Mouse (Mus musculus) stomach, embryonic 16.5 days (tissue): Measurements from ENCODE around the gene Tbc1d10b. TPM values are rescaled to one million over a fixed set of nuclear protein-coding genes. Genes with fewer than 3 reads are reported as not detected.
A peak's percentile ranks its signal among the peaks of the same experiment; 100 is the strongest.
"Not testable (repeated sequence)": the region's sequence is repeated elsewhere in the genome, so short reads cannot be mapped to it uniquely, and the experiment has no call there.

Source experiments
- ATAC-seq: fragments of 200-750 bp; cut with Nextera tagmentation; 2 replicates; pipeline ENCODE4 v1.8.0; 2017; ENCODE audit warnings: moderate number of reproducible peaks, moderate TSS enrichment; ENCODE audit not compliant: insufficient read depth, low FRiP score
- H3K27ac ChIP-seq: fragments of 300-500 bp; sonication (generic); 2 replicates; pipeline ENCODE4 v1.5.1; 2014; ENCODE audit warnings: low read length
- H3K27me3 ChIP-seq: fragments of 300-500 bp; sonication (generic); 2 replicates; pipeline ENCODE4 v1.6.1; 2014; ENCODE audit warnings: low read length, control low read depth, mixed read lengths; ENCODE audit not compliant: control insufficient read depth, insufficient read depth
- H3K36me3 ChIP-seq: fragments of 300-500 bp; sonication (generic); 2 replicates; pipeline ENCODE4 v1.6.1; 2014; ENCODE audit warnings: low read length; ENCODE audit not compliant: control insufficient read depth, insufficient read depth
- H3K4me1 ChIP-seq: fragments of 300-500 bp; sonication (generic); 2 replicates; pipeline ENCODE4 v1.6.1; 2014; ENCODE audit warnings: low read length, control low read depth, mixed read lengths; ENCODE audit not compliant: control insufficient read depth, insufficient read depth
- H3K4me2 ChIP-seq: fragments of 300-500 bp; sonication (generic); 2 replicates; pipeline ENCODE4 v1.6.1; 2014; ENCODE audit warnings: low read depth, low read length, mixed read lengths
- H3K4me3 ChIP-seq: fragments of 300-500 bp; sonication (generic); replicated peaks from 2 replicates; pipeline ENCODE4 v1.5.1; 2014; ENCODE audit warnings: mild to moderate bottlenecking, low read length
- H3K9ac ChIP-seq: fragments of 300-500 bp; sonication (generic); 2 replicates; pipeline ENCODE4 v1.6.1; 2014; ENCODE audit warnings: low read length
- H3K9me3 ChIP-seq: fragments of 300-500 bp; sonication (generic); replicated peaks from 2 replicates; pipeline ENCODE4 v1.6.1; 2016; ENCODE audit warnings: low read length, control low read depth; ENCODE audit not compliant: control insufficient read depth
- WGBS: fragments of 180-500 bp; shearing (Covaris S2); extraction: QIAGEN DNeasy Blood & Tissue Kit; methylation state at CpG from one replicate; pipeline ENCODE4 v1.1.7; 2014; 5-methylcytosine and 5-hydroxymethylcytosine counted together
- polyA plus RNA-seq: library from polyadenylated mRNA; unstranded; fragments of >200 nt; fragmentation: Nextera tagmentation; extraction: Ambion mirVana; gene quantifications from 2 replicates; pipeline ENCODE4 v1.2.1, GENCODE M21; 2015

The Tbc1d10b gene
- 15.4 and 15.7 TPM in 2 replicates for polyA plus RNA-seq

GRCm38 (mm10) chr7:127208295-127208552 lies at the start of gene Tbc1d10b:
Gene Tbc1d10b, minus strand, starts transcription at chr7:127208468.
- H3K27me3 ChIP-seq = no peaks in the 10 kb centered on the region
- H3K4me1 ChIP-seq = peaks cover 14% of the 10 kb centered on the region
- under 1% methylated on average over 44 of the region's 44 CpGs for WGBS
- peak within 1 kb of the TSS; percentile 64 for H3K4me3 ChIP-seq
- no peak; the same call in none of the 2 replicates for ATAC-seq
- peak within 1 kb of the TSS; percentile 82 for H3K27ac ChIP-seq
- H3K9me3 ChIP-seq = no peaks in the 10 kb centered on the region
- peak within 1 kb of the TSS; percentile 82 for H3K9ac ChIP-seq
- no peaks in the 10 kb centered on the region for H3K36me3 ChIP-seq
- peak within 1 kb of the TSS; percentile 97 for H3K4me2 ChIP-seq

- Histone ChIP-seq H3K4me3 (no peak overlapping the region), H3K9ac (no peak overlapping the region), H3K4me1 (peaks cover 13% of the 10 kb centered on the region), H3K27ac (no peak overlapping the region), H3K36me3 (no peaks in the 10 kb centered on the region), H3K9me3 (no peaks in the 10 kb centered on the region), H3K27me3 (no peaks in the 10 kb centered on the region), H3K4me2 (no peak overlapping the region)
- no peak for ATAC-seq
- WGBS = 86% methylated on average over 5 of the region's 5 CpGs
Observed at GRCm38 (mm10) chr7:127256518-127256917, 48.2 kb upstream of the Tbc1d10b start.

- no peaks in the 10 kb centered on the region for H3K27me3 ChIP-seq
- H3K9me3 ChIP-seq = no peaks in the 10 kb centered on the region
- no peaks in the 10 kb centered on the region for H3K36me3 ChIP-seq
- no peak overlapping the region for H3K4me2 ChIP-seq
- no peak for ATAC-seq
- peaks cover 11% of the 10 kb centered on the region for H3K4me1 ChIP-seq
- WGBS = 82% methylated on average over 2 of the region's 2 CpGs
- H3K4me3 ChIP-seq = no peak overlapping the region
- H3K27ac ChIP-seq = no peak overlapping the region
- no peak overlapping the region for H3K9ac ChIP-seq
Observed at GRCm38 (mm10) chr7:127255965-127256364, 47.7 kb upstream of the Tbc1d10b start.

- Histone ChIP-seq H3K4me3 (peak overlapping the region; percentile 69), H3K4me2 (peak overlapping the region; percentile 97), H3K9me3 (no peaks in the 10 kb centered on the region), H3K9ac (peak overlapping the region; percentile 87), H3K4me1 (peaks cover 9% of the 10 kb centered on the region), H3K27ac (peak overlapping the region; percentile 90; the same call in 1 of the 2 replicates), H3K36me3 (no peaks in the 10 kb centered on the region), H3K27me3 (no peaks in the 10 kb centered on the region)
- ATAC-seq = no peak
- 12% methylated on average over 4 of the region's 4 CpGs for WGBS
Observed at GRCm38 (mm10) chr7:127255008-127255407, 46.7 kb upstream of the Tbc1d10b start.

GRCm38 (mm10) chr7:127253821-127254769 lies 45.8 kb upstream of the Tbc1d10b start:
- Histone ChIP-seq H3K36me3 (no peaks in the 10 kb centered on the region), H3K4me1 (peaks cover 9% of the 10 kb centered on the region), H3K27me3 (no peaks in the 10 kb centered on the region), H3K4me3 (peak overlapping the region; percentile 69), H3K9ac (peak overlapping the region; percentile 87), H3K9me3 (no peaks in the 10 kb centered on the region), H3K4me2 (peak overlapping the region; percentile 97), H3K27ac (peak overlapping the region; percentile 90)
- ATAC-seq = peak; percentile 94
- under 1% methylated on average over 136 of the region's 136 CpGs for WGBS

GRCm38 (mm10) chr7:127253341-127253740 lies 45.1 kb upstream of the Tbc1d10b start:
- Histone ChIP-seq H3K4me3 (peak overlapping the region; percentile 69), H3K9me3 (no peaks in the 10 kb centered on the region), H3K36me3 (no peaks in the 10 kb centered on the region), H3K4me2 (peak overlapping the region; percentile 97), H3K9ac (peak overlapping the region; percentile 86), H3K27me3 (no peaks in the 10 kb centered on the region), H3K27ac (peak overlapping the region; percentile 86), H3K4me1 (peaks cover 9% of the 10 kb centered on the region)
- ATAC-seq = no peak
- WGBS = 74% methylated on average over 6 of the region's 6 CpGs

GRCm38 (mm10) chr7:127252414-127252813 lies 44.1 kb upstream of the Tbc1d10b start:
- H3K9me3 ChIP-seq = no peaks in the 10 kb centered on the region
- WGBS = 77% methylated on average over 2 of the region's 2 CpGs
- H3K36me3 ChIP-seq = no peaks in the 10 kb centered on the region
- no peaks in the 10 kb centered on the region for H3K27me3 ChIP-seq
- no peak overlapping the region for H3K9ac ChIP-seq
- no peak overlapping the region for H3K27ac ChIP-seq
- no peak overlapping the region for H3K4me3 ChIP-seq
- ATAC-seq = no peak
- H3K4me2 ChIP-seq = no peak overlapping the region
- H3K4me1 ChIP-seq = peaks cover 9% of the 10 kb centered on the region

- H3K27me3 ChIP-seq, H3K36me3 ChIP-seq, ATAC-seq, H3K9ac ChIP-seq, H3K4me3 ChIP-seq, H3K27ac ChIP-seq, H3K9me3 ChIP-seq, H3K4me2 ChIP-seq: not testable (repeated sequence)
- H3K4me1 ChIP-seq = peaks cover 17% of the 10 kb centered on the region
- WGBS = 90% methylated on average over 8 of the region's 8 CpGs
Observed at GRCm38 (mm10) chr7:127250511-127250910, 42.2 kb upstream of the Tbc1d10b start.

GRCm38 (mm10) chr7:127244658-127245510 lies 36.6 kb upstream of the Tbc1d10b start:
- Histone ChIP-seq H3K36me3 (no peaks in the 10 kb centered on the region), H3K9ac (peak overlapping the region; percentile 94), H3K27ac (peak overlapping the region; percentile 96), H3K4me3 (peak overlapping the region; percentile 77), H3K4me1 (peaks cover 17% of the 10 kb centered on the region), H3K27me3 (no peaks in the 10 kb centered on the region), H3K9me3 (no peaks in the 10 kb centered on the region), H3K4me2 (peak overlapping the region; percentile 82)
- WGBS = 10% methylated on average over 30 of the region's 33 CpGs
- peak; percentile 86 for ATAC-seq
